Mouse (Mus musculus) urinary bladder, postnatal 4 days (tissue): ENCODE results near the gene Bves.
"Not testable (repeated sequence)": the region's sequence is repeated elsewhere in the genome, so short reads cannot be mapped to it uniquely, and the experiment has no call there.

Experiments
- DNase-seq, 2 experiments: peaks; one replicate each; pipeline ENCODE4 v3.0.0; 2021 to 2022; ENCODE audit warnings: low spot score in 2 of 2

The Bves gene

GRCm38 (mm10) chr10:45335434-45336422 lies at the start of gene Bves:
Gene Bves, plus strand, starts transcription at chr10:45335772.
- peak; percentile 47 to 66 for DNase-seq

- no peak for DNase-seq
Observed at GRCm38 (mm10) chr10:45288351-45288750, 47.2 kb upstream of the Bves start.

- no peak for DNase-seq
Observed at GRCm38 (mm10) chr10:45289218-45290105, 46.1 kb upstream of the Bves start.

GRCm38 (mm10) chr10:45290618-45291017 lies 45.0 kb upstream of the Bves start:
- no peak for DNase-seq

- not testable (repeated sequence) for DNase-seq
Observed at GRCm38 (mm10) chr10:45292159-45292558, 43.4 kb upstream of the Bves start.

DNA sequence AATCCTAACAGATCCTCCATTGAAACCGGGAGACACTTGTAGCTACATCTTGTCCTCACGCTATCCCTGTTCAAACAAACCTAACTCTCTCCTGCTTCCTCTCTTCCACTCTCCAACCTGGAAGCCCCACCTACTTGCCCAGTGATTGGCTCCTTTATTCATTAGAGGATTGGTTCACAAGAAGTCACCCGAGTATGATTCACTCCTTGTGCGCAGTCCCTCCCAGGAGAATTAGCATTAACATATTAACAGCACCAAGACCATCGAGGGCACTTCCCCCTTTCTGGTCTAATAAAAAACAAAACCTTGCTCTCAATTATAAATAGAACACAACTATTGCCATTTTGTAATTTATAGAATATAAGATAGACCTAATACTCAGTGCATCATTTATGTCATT lies 40.5 kb upstream of the Bves start:
- DNase-seq = no peak

GRCm38 (mm10) chr10:45298503-45298902 lies 37.1 kb upstream of the Bves start:
- DNase-seq = no peak

GRCm38 (mm10) chr10:45299509-45299908 lies 36.1 kb upstream of the Bves start:
- no peak for DNase-seq

DNA sequence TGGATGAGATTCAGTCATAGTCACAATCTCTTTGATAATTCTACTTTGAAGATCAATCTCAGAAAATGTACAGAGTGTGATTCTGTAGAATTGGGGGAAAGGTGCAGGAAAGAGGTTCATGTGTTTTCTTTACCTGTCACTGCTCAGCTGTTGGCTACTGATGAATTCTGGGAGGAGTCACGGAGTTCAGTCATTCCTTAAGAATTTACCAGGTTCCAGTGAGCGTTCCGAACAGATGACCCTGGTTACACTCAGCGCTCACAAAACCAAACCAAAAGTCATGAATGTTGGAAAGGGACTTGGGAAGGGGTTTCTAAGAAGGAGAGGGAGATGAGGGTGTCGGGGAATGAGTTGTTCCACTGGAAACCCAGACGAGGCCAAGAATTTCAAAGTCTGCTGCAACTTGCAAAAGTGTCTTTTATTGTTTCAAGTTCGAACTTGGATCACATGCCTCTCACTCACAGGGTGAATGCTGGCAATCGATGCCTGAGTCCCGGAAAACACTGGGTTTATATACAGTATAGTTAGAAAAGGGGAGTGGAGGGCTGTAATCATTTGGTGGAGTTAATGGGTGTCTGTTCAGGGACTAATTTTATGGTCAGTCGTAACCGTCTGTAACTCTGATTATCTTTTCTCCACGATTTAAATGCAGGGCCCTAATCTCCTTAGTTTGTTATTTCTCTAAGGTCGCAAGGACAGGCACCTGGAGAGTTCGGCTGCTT lies 32.1 kb upstream of the Bves start:
- no peak for DNase-seq

DNA sequence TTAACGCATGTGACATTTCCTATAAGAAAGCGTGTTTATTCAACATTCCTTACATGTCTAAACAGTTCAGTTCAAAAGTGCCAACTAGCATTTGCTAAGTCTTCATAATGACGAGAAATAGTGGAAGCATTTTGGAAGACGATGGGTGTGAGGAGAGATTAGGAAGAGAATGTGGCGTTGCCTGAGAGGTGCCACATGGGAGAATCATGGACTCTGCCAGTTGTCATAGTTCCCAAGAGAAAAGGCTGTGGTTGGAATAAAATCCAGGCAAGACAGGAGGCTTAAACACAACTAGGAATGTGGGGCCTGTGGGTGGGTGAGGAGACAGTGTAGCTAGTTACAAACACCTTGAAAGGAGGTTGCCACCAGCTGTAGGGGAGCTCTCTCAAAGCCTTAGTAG lies 30.4 kb upstream of the Bves start:
- DNase-seq = no peak

GRCm38 (mm10) chr10:45311129-45311528 lies 24.4 kb upstream of the Bves start:
- DNase-seq = no peak

DNA sequence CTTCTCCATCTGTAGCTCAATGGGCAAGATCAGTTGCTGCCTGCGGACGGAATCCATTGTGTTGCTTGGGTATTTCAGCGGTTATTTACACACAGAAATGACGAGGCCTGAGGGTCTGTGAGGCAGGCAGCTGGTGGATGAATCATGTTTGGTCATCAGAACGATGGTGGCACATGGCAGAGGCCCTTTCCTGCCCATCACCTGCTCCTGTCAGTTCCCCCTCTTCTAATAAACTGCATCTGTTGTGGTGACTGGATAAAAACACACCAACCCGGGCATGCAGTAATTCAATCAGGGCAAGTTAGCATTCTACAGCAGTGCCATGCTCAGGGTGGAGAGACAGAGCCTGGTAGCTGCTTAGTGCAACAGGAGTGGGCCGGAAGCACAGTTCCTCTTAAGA lies 23.9 kb upstream of the Bves start:
- no peak for DNase-seq

DNA sequence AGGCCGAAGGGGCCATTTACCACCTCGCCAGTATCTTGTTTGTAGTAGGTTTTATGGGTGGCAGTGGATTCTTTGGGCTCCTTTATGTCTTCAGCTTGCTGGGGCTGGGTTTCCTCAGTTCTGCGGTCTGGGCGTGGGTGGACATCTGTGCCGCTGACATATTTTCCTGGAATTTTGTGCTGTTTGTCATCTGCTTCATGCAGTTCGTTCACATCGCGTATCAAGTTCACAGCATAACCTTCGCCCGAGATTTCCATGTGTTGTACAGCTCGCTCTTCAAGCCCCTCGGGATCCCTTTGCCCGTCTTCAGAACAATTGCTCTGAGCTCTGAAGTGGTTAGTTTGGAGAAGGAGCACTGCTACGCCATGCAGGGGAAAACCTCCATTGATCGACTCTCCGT lies 20.7 kb upstream of the Bves start:
- no peak for DNase-seq

GRCm38 (mm10) chr10:45318922-45319321 lies 16.6 kb upstream of the Bves start:
- no peak for DNase-seq

DNA sequence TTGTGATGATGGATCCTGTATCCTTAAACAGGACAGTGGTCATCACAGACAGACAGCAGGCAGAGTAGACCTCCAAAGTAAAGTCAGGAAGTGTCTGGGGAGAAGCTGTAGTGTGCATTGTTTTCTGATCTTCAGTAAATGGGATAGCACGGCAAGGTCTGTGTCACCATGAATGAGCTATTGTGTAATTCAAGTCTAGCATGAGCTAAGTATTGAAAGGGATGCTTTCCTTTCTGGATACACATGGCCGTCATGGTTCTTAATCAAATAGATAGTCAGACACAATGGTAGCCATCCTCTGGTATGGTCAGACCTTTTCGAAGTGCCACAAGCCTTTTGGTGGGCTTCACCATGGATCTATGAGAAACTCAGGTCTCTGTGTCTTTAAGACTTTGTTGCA lies 15.3 kb upstream of the Bves start:
- DNase-seq = no peak

- DNase-seq = no peak
Observed at GRCm38 (mm10) chr10:45324159-45324558, 11.4 kb upstream of the Bves start.

GRCm38 (mm10) chr10:45328196-45329000 lies 7.2 kb upstream of the Bves start:
- DNase-seq = no peak

- DNase-seq = no peak
Observed at GRCm38 (mm10) chr10:45334925-45335324, 647 bp upstream of the Bves start.

DNA sequence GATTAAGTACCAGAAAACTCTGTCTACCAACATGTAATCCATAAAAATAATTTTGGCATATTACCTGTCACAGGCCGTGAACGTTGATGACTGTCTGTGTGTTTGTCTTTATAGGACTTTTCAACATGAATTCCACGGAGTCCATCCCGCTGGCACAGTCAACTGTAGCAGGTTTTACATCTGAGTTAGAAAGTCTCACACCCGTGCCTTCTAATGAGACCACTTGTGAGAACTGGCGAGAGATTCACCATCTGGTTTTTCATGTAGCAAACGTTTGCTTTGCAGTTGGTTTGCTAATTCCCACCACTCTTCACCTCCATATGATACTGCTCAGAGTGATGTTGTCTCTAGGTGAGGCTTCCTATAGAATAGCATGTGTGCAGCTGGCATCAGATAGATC lies 3.5 kb downstream of the Bves start:
- no peak for DNase-seq

DNA sequence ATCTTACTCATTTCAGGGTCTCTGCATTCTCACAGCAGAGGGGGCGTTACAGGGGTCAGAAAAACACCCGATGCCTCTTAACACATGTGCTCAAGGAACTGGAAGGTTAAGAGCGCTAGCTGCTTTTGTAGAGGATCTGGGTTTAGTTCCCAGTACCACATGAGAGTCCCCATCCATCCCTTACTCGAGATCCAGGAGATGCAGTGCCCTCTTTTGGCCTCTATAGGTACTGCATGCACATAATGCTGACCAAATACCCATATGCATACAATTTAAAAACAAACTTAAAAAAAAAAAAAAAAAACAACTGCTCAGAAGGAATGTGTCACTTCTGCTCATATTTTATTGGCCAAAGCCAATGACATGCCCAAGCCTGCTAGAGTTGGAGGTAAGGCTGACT lies 8.8 kb downstream of the Bves start:
- no peak for DNase-seq

DNA sequence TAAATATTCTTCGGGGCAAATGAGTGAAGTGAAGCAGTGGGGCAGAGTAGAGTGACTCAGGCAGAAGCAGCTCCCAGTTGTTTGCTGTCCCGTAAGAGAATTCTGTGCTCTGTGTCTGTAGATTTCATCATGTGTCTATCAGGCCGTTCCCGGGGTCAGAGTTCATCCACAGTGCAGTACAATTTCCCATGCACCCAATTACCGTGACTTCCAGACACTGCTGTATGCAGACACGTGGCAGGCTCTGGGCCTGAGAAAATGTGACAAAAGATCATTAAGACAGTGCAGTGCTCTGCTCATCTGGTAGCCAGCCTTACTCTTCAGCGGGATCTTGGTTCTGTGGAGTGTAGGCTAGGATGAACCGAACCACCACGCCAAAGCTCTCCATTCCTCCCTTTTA lies 9.6 kb downstream of the Bves start:
- no peak for DNase-seq
